Mouse (Mus musculus): ENCODE measurements at regions not wholly inside any gene's neighbourhood (a gene's known extent, or its start where the extent isn't known, plus 50 kb on each side); places are given as distances from the start of the nearest gene placed in this dataset.
A peak's percentile ranks its signal among the peaks of the same experiment; 100 is the strongest.

DNA sequence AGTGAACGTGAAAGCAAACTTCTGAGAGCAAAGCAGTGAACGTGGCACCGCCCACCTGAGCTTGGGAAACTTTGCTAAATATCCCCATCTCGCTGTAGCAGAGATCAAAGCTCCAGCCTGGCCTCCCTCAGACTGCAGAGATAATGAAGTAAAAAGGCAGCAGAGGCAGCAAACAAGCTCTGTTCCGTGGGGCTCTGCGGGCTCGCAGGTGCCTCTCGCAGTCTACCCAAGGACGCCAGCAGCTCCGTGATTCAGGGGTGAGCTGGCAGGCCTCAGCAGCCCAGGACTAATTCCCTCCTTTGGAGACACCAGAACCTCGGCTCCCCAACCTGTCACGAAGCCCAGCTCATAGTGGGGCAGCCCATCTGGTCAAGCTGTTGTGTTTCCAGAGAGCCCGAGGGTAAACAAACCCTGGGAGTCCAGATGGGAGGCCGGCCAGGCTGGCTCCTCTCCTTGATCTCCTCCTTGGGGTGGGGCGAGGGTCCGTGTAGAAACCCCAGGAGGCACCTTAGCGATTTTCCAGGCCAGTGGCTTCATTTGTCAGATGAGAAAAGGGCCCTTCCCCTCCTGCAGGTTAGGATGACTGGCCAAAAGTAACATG lies 182.7 kb downstream of the Wdr11 start:
- Histone ChIP-seq H3K27me3 (replicated peaks) (peaks cover 4% of the 10 kb centered on the region; the same call in 1 of the 2 replicates), H3K4me3 (no peak overlapping the region)
- no peak for ATAC-seq (ENCODE audit: low FRiP score, low read depth)

DNA sequence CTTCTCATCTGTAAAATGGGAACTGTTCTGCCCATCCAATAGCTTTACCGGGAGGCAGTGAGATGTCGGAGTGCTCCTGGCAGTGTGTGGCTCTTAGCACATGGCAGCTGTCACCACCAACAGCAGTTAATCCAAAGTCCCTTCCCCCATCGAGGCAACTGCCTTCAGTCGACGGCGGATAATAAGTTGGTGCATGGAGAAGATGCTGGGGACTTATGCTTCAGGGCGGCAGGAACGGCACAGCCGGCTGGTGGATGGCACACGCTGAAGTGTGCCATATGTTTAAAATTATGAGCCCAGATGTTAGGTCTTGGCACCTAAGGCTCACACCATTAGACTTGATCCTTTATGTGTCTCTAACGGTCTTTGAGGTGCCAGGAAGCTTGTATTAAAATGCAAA lies 183.5 kb downstream of the Wdr11 start:
- Histone ChIP-seq H3K4me1 (peaks cover 26% of the 10 kb centered on the region), H3K9me3 (no peaks in the 10 kb centered on the region), H3K27ac (no peak overlapping the region), H3K36me3 (no peaks in the 10 kb centered on the region), H3K9ac (no peak overlapping the region), H3K4me3 (no peak overlapping the region), H3K4me2 (replicated peaks) (no peak overlapping the region), H3K27me3 (replicated peaks) (peaks cover 4% of the 10 kb centered on the region; the same call in 1 of the 2 replicates)
- 51% methylated on average over 11 of the region's 11 CpGs for WGBS
- ATAC-seq (ENCODE audit: low FRiP score, low read depth): no peak

More for the DNA sequence above, 182.7 kb downstream of the Wdr11 start:
- Histone ChIP-seq H3K27ac (no peak overlapping the region), H3K9ac (no peak overlapping the region), H3K36me3 (no peaks in the 10 kb centered on the region), H3K4me1 (peaks cover 21% of the 10 kb centered on the region), H3K9me3 (no peaks in the 10 kb centered on the region), H3K4me2 (replicated peaks) (peak overlapping the region; percentile 39)
- WGBS: 4% methylated on average over 17 of the region's 17 CpGs

DNA sequence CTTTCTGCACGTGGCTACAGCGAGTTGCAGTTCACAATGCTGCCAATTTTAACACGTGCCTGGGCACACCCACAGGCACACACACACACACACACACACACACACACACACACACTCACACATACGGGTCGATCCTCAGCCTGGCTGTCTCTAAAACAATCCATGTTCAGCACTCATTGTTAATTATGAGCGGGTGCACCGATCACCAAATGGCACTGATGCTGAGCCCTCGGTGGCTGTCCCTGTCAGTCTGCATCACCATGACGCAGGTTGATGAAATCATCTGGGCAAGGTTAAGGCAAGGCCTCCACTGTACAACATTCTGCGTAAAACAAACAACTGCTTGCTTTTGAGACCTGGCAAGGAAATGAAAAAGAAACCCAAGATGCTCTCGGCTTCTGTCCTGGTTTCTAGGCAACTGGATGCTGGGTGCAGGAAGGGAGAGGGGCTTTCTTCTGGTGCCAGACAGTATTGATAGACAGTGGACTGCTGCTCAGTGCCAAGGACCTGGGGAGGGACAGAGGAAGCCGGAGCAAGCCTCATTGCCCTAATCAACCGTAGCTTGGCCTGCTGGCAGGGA lies 187.3 kb downstream of the Wdr11 start:
- H3K36me3 ChIP-seq: no peaks in the 10 kb centered on the region
- H3K4me3 ChIP-seq: no peak overlapping the region
- peaks cover 4% of the 10 kb centered on the region; the same call in 1 of the 2 replicates for H3K27me3 ChIP-seq (replicated peaks)
- peak overlapping the region; percentile 35; the same call in 1 of the 2 replicates for H3K4me2 ChIP-seq (replicated peaks)
- peak; percentile 95 for ATAC-seq (ENCODE audit: low FRiP score, low read depth)
- no peak overlapping the region for H3K9ac ChIP-seq
- no peak overlapping the region for H3K27ac ChIP-seq
- peaks cover 26% of the 10 kb centered on the region for H3K4me1 ChIP-seq
- H3K9me3 ChIP-seq: no peaks in the 10 kb centered on the region
- 19% methylated on average over 13 of the region's 13 CpGs for WGBS

GRCm38 (mm10) chr7:129779939-129780338 lies 188.3 kb downstream of the Wdr11 start:
- ATAC-seq (ENCODE audit: low FRiP score, low read depth): no peak
- Histone ChIP-seq H3K36me3 (no peaks in the 10 kb centered on the region), H3K4me2 (replicated peaks) (no peak overlapping the region), H3K27me3 (replicated peaks) (peaks cover 4% of the 10 kb centered on the region; the same call in 1 of the 2 replicates), H3K27ac (no peak overlapping the region), H3K9ac (no peak overlapping the region), H3K4me1 (peaks cover 16% of the 10 kb centered on the region), H3K9me3 (no peaks in the 10 kb centered on the region), H3K4me3 (no peak overlapping the region)
- 54% methylated on average over 6 of the region's 6 CpGs for WGBS

DNA sequence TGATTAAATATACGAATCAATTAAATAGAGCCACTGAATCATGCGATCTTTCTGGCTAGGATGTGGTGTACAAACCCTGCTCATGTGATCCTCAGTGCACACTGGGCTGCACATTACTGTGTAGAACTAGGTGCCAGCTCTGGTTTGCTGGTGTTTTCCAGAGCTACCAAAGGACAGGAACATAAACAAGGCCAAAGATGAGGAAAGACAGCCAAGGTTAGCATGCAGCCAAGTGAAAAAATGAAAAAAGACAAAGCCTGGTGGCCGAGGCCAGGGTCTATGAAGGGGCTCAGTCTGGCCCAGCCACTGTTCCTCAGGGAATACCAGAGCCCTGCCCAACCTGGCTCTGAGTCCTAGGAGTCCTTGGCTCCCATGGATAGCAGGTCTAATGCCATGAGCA lies 190.1 kb downstream of the Wdr11 start:
- Histone ChIP-seq H3K36me3 (no peaks in the 10 kb centered on the region), H3K4me2 (replicated peaks) (no peak overlapping the region), H3K4me3 (no peak overlapping the region), H3K4me1 (peaks cover 15% of the 10 kb centered on the region), H3K27me3 (replicated peaks) (no peaks in the 10 kb centered on the region), H3K27ac (no peak overlapping the region), H3K9ac (no peak overlapping the region), H3K9me3 (no peaks in the 10 kb centered on the region)
- no peak for ATAC-seq (ENCODE audit: low FRiP score, low read depth)
- WGBS: 88% methylated on average over 3 of the region's 3 CpGs

DNA sequence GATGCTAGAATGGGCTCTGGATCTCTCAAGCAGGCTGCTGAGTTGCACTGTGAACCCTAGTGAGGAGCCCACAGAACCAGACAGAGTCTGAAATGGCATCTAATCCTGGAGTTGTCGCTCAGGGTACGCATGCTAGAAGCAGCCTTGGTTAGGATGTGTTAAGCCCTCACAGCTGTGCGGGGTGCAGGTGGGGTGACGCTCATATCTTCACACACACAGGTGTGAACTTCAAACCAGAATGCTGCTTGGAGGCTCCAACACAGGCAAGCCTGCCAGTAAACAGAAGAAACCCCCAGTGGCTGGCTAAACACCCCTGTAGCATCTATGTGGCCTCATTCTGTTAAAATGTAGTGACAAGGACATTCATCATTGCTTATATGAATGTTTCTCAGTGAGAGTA lies 193.3 kb downstream of the Wdr11 start:
- no peak overlapping the region for H3K27ac ChIP-seq
- H3K27me3 ChIP-seq (replicated peaks): no peaks in the 10 kb centered on the region
- peaks cover 8% of the 10 kb centered on the region for H3K4me1 ChIP-seq
- no peak overlapping the region for H3K4me3 ChIP-seq
- WGBS: 91% methylated on average over 4 of the region's 4 CpGs
- H3K4me2 ChIP-seq (replicated peaks): no peak overlapping the region
- no peak for ATAC-seq (ENCODE audit: low FRiP score, low read depth)
- H3K36me3 ChIP-seq: no peaks in the 10 kb centered on the region
- H3K9me3 ChIP-seq: no peaks in the 10 kb centered on the region
- no peak overlapping the region for H3K9ac ChIP-seq

DNA sequence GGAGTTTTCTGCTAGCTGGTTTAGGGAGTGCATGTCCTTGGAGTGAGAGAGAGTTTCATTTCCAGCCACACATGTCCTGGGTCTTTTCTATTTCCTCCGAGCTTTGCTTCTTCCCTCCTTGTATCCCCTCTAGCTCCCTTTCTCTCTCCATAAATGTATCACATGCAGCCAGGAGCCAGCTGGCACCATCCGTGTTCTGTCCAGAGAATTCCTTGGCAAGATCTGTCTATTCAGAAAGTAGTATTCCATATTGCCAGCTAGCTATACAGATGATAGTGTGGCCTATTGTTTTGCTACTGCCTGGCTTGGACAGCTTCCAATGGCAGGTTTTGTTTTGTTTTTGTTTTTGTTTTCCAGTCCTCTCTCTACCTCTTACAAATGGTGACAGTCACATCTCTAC lies 195.3 kb downstream of the Wdr11 start:
- no peak for ATAC-seq (ENCODE audit: low FRiP score, low read depth)
- no peaks in the 10 kb centered on the region for H3K9me3 ChIP-seq
- H3K9ac ChIP-seq: no peak overlapping the region
- H3K27me3 ChIP-seq (replicated peaks): no peaks in the 10 kb centered on the region
- H3K27ac ChIP-seq: no peak overlapping the region
- 84% methylated on average over 2 of the region's 2 CpGs for WGBS
- H3K36me3 ChIP-seq: no peaks in the 10 kb centered on the region
- no peak overlapping the region for H3K4me3 ChIP-seq
- H3K4me1 ChIP-seq: peaks cover 8% of the 10 kb centered on the region
- H3K4me2 ChIP-seq (replicated peaks): no peak overlapping the region

DNA sequence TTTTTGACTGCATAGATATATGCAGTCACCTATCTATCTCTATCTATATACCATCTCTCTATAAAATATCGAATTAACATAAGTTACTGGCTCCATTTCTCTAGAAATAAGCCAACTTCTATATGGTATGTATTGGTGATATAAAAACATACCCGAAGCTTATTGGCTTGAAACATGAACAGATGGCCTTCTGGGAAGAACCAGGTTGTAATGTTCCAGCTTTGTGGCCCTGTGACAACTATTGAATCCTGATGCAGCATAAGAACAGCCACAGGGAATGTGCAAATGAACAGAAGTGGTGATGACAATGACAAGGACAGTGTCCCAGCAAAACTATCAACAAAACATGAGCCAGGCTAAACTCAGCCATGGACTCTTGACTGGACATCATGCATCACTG lies 196.1 kb downstream of the Wdr11 start:
- no peaks in the 10 kb centered on the region for H3K36me3 ChIP-seq
- no peaks in the 10 kb centered on the region for H3K9me3 ChIP-seq
- no peak overlapping the region for H3K4me3 ChIP-seq
- H3K27me3 ChIP-seq (replicated peaks): no peaks in the 10 kb centered on the region
- H3K4me1 ChIP-seq: peaks cover 8% of the 10 kb centered on the region
- WGBS: 94% methylated on average over 2 of the region's 2 CpGs
- H3K4me2 ChIP-seq (replicated peaks): no peak overlapping the region
- no peak for ATAC-seq (ENCODE audit: low FRiP score, low read depth)
- no peak overlapping the region for H3K9ac ChIP-seq
- no peak overlapping the region for H3K27ac ChIP-seq

DNA sequence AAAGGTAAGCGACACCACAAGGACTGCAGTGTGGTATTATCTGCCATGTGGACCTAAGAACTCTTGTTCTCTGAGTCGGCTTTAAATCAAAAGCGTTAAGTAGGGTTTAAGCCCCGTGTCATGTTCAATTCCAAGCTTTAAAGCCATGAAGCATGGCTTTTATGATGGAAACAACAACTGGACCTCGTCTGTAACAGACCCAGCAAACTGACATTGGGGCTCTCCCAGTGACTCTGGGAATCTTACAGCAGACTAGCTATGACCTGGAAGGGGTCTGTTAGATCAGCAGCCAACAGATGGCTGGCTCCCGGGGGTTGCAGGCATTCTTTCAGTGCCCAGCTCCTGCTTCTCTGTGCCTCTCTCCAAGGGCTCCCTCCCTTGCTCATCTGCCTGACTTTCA lies 197.8 kb downstream of the Wdr11 start:
- Histone ChIP-seq H3K27me3 (replicated peaks) (no peaks in the 10 kb centered on the region), H3K4me1 (peaks cover 8% of the 10 kb centered on the region), H3K4me2 (replicated peaks) (no peak overlapping the region), H3K9ac (no peak overlapping the region), H3K36me3 (no peaks in the 10 kb centered on the region), H3K9me3 (no peaks in the 10 kb centered on the region), H3K4me3 (no peak overlapping the region), H3K27ac (no peak overlapping the region)
- 28% methylated on average over 6 of the region's 6 CpGs for WGBS
- ATAC-seq (ENCODE audit: low FRiP score, low read depth): no peak

DNA sequence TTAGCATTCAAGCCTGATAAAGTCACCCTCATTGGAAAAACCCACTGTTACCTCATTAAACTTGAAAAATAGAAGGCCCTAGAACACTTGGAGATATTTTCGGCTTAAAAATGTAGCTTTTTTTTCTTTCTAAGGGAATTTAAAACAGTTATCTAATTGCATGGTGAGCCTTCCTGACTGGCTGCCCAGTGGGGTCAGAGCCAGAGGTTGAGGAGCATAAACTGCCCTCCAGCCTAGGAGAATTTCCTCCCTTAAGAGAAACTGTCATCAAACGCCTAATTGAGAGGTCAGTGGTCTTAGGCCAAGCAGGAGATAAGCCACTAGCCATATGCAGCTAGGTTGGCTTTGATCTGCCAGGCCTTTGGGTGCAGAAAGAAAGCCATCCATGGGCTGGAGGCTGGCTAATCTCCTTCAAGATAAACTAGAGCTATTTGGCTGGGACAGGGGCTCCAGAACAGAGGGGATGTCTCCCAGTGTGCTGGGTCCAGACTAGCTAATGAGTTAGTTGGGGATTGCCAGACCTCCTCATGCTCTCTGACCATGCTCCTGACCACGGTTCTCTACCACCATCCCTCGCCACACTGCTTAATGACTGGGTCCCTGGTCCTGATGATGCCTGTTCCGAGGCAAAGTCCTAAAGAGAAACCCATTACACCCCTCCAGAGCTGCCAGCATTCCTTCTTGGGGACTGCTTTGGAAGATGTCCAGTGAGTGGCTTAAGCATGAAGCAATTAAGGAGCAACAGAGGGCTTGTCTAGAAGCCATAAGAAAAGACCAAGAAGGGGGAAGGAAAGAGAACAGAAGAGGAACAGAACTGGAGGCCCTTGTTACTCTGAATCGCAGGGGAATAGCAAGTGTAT lies 199.2 kb downstream of the Wdr11 start:
- H3K9ac ChIP-seq: no peak overlapping the region
- ATAC-seq (ENCODE audit: low FRiP score, low read depth): no peak
- no peak overlapping the region for H3K4me2 ChIP-seq (replicated peaks)
- no peak overlapping the region for H3K4me3 ChIP-seq
- peaks cover 8% of the 10 kb centered on the region for H3K4me1 ChIP-seq
- H3K27ac ChIP-seq: no peak overlapping the region
- WGBS: 74% methylated on average over 6 of the region's 6 CpGs
- H3K27me3 ChIP-seq (replicated peaks): no peaks in the 10 kb centered on the region
- H3K9me3 ChIP-seq: no peaks in the 10 kb centered on the region
- no peaks in the 10 kb centered on the region for H3K36me3 ChIP-seq

DNA sequence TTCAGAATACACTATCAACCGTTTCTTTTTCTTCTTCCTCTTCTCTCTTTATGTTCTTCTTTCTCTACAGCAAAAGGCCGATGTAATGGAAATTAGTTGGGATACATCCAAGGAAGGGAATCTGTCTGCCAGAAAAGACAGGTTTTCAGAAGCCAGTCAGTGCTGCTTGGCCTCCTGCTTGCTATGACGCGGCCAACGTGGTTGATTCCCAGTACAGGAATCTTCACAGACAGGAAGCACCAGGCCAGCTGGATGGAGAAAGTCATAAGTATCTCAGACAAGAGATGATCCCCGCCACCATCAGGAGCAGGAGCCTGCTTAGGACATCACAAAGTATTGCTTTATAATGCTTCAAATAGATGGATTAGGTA lies 199.8 kb downstream of the Wdr11 start:
- Histone ChIP-seq H3K4me3 (no peak overlapping the region), H3K4me1 (peaks cover 8% of the 10 kb centered on the region), H3K4me2 (replicated peaks) (no peak overlapping the region), H3K9ac (no peak overlapping the region), H3K9me3 (no peaks in the 10 kb centered on the region), H3K27ac (no peak overlapping the region), H3K36me3 (no peaks in the 10 kb centered on the region), H3K27me3 (replicated peaks) (no peaks in the 10 kb centered on the region)
- ATAC-seq (ENCODE audit: low FRiP score, low read depth): no peak
- 92% methylated on average over 6 of the region's 6 CpGs for WGBS

DNA sequence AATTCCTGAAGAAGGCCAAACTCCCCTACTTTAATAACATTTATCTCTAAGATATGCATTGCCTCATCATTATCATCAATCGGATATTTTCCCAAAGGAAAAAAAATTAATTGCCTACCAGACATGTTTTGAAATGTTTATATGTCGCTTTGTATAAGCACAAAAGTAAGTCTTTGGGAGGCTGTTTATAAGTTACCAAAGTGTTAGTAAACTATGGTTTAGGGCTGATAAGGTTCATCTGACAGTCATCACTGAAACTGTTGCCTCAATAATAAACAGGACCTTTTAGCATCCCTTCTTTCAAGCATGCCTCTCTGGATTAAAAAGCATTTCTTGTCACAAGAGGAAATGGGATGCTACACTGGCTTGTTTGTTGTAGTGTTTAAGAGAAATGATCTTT lies 202.1 kb downstream of the Wdr11 start:
- no peak for ATAC-seq (ENCODE audit: low FRiP score, low read depth)
- Histone ChIP-seq H3K4me2 (replicated peaks) (no peak overlapping the region), H3K27me3 (replicated peaks) (no peaks in the 10 kb centered on the region), H3K9me3 (no peaks in the 10 kb centered on the region), H3K27ac (no peak overlapping the region), H3K4me3 (no peak overlapping the region), H3K9ac (no peak overlapping the region), H3K36me3 (no peaks in the 10 kb centered on the region), H3K4me1 (peaks cover 8% of the 10 kb centered on the region)
- 92% methylated on average over 2 of the region's 2 CpGs for WGBS

Measured in neural tube, embryonic 12.5 days (tissue).